Mouse (Mus musculus) MEL (cell line): Measurements from ENCODE around the gene Gm20604. TPM values are rescaled to one million over a fixed set of nuclear protein-coding genes. Genes with fewer than 3 reads are reported as not detected.
A peak's percentile ranks its signal among the peaks of the same experiment; 100 is the strongest.

ENCODE experiments used
- DNase-seq: peaks from one replicate; pipeline ENCODE4 v3.0.0; 2011; ENCODE audit warnings: low read depth, low spot score
- H3K27ac ChIP-seq: 2 replicates; pipeline ENCODE4 v1.5.1; 2012; ENCODE audit warnings: low read depth, mild to moderate bottlenecking, control low read depth, low read length, moderate library complexity; ENCODE audit not compliant: control insufficient read depth
- H3K27me3 ChIP-seq, 2 experiments: fragments of 150-350 bp in 1 of 2; sonication (generic) in 1 of 2; 2 replicates each; pipeline ENCODE4 v1.6.1; 2012; ENCODE audit warnings: low read length in 2 of 2, mild to moderate bottlenecking in 2 of 2, improper control_type of control experiment in 1 of 2, moderate library complexity in 1 of 2; ENCODE audit not compliant: insufficient read depth in 2 of 2, control insufficient read depth in 1 of 2
- H3K36me3 ChIP-seq, 2 experiments: 2 replicates each; pipeline ENCODE4 v1.6.1; 2012 to 2014; ENCODE audit warnings: low read length in 2 of 2, improper control_type of control experiment in 1 of 2, inconsistent platforms in 1 of 2, mild to moderate bottlenecking in 1 of 2; ENCODE audit not compliant: insufficient read depth in 2 of 2, control insufficient read depth in 1 of 2
- H3K4me1 ChIP-seq, 2 experiments: fragments of 150-350 bp in 1 of 2; sonication (generic) in 1 of 2; 2 replicates each; pipeline ENCODE4 v1.6.1; 2012; ENCODE audit warnings: low read length in 2 of 2, improper control_type of control experiment in 1 of 2, mild to moderate bottlenecking in 1 of 2; ENCODE audit not compliant: insufficient read depth in 2 of 2, control insufficient read depth in 1 of 2
- H3K4me3 ChIP-seq, 2 experiments: fragments of 150-350 bp in 1 of 2; sonication (generic) in 1 of 2; 2 replicates each; pipeline ENCODE4 v1.5.1; 2012; ENCODE audit warnings: low read depth in 2 of 2, low read length in 2 of 2, mild to moderate bottlenecking in 2 of 2, moderate library complexity in 2 of 2, control low read depth in 1 of 2, improper control_type of control experiment in 1 of 2; ENCODE audit not compliant: control insufficient read depth in 1 of 2, insufficient read depth in 1 of 2
- H3K79me2 ChIP-seq: 2 replicates; pipeline ENCODE4 v1.6.1; 2012; ENCODE audit warnings: mild to moderate bottlenecking, low read length, moderate library complexity; ENCODE audit not compliant: control insufficient read depth, poor library complexity, insufficient read depth
- H3K9ac ChIP-seq: 2 replicates; pipeline ENCODE4 v1.6.1; 2012; ENCODE audit warnings: low read depth, mild to moderate bottlenecking, control low read depth, low read length, moderate library complexity; ENCODE audit not compliant: control insufficient read depth, poor library complexity, severe bottlenecking
- H3K9me3 ChIP-seq: fragments of 150-350 bp; sonication (generic); replicated peaks from 2 replicates; pipeline ENCODE4 v1.6.1; 2012; ENCODE audit warnings: mild to moderate bottlenecking, low read length, improper control_type of control experiment, moderate library complexity; ENCODE audit not compliant: insufficient read depth
- BHLHE40 ChIP-seq: IDR thresholded peaks from 2 replicates; pipeline ENCODE4 v1.6.1; 2012; ENCODE audit warnings: low read depth, mild to moderate bottlenecking, inconsistent platforms, low read length, improper control_type of control experiment, borderline replicate concordance
- CHD1 ChIP-seq: IDR thresholded peaks from 2 replicates; pipeline ENCODE4 v1.6.1; 2012; ENCODE audit warnings: low read depth, mild to moderate bottlenecking, inconsistent platforms, low read length, improper control_type of control experiment
- CTCF ChIP-seq, 3 experiments: IDR thresholded peaks in 2 of 3; conservative IDR thresholded peaks in 1 of 3; 2 replicates each; pipeline ENCODE4 v1.5.1; 2011 to 2012; ENCODE audit warnings: low read length in 3 of 3, low read depth in 2 of 3, mild to moderate bottlenecking in 2 of 3, improper control_type of control experiment in 1 of 3, inconsistent platforms in 1 of 3, mixed read lengths in 1 of 3, moderate library complexity in 1 of 3; ENCODE audit not compliant: control insufficient read depth in 1 of 3, insufficient read depth in 1 of 3, poor library complexity in 1 of 3, severe bottlenecking in 1 of 3
- E2F4 ChIP-seq: IDR thresholded peaks from 2 replicates; pipeline ENCODE4 v1.6.1; 2011; ENCODE audit warnings: low read depth, low read length, improper control_type of control experiment, borderline replicate concordance
- EP300 ChIP-seq, 2 experiments: IDR thresholded peaks; 2 replicates each; pipeline ENCODE4 v1.6.1; 2011; ENCODE audit warnings: improper control_type of control experiment in 2 of 2, low read length in 2 of 2, low read depth in 1 of 2, mild to moderate bottlenecking in 1 of 2
- ETS1 ChIP-seq: IDR thresholded peaks from 2 replicates; pipeline ENCODE4 v1.6.1; 2012; ENCODE audit warnings: low read depth, mild to moderate bottlenecking, inconsistent platforms, low read length, improper control_type of control experiment, moderate library complexity
- GABPA ChIP-seq: IDR thresholded peaks from 2 replicates; pipeline ENCODE4 v1.6.1; 2012; ENCODE audit warnings: low read depth, mild to moderate bottlenecking, inconsistent platforms, low read length, improper control_type of control experiment, moderate library complexity
- GATA1 ChIP-seq: IDR thresholded peaks from 2 replicates; pipeline ENCODE4 v1.6.1; 2011; ENCODE audit warnings: low read depth, low read length, improper control_type of control experiment
- KAT2A ChIP-seq: conservative IDR thresholded peaks from 2 replicates; pipeline ENCODE4 v1.6.1; 2012; ENCODE audit warnings: low read depth, low read length, improper control_type of control experiment, inconsistent platforms
- MAX ChIP-seq: IDR thresholded peaks from 2 replicates; pipeline ENCODE4 v1.6.1; 2011; ENCODE audit warnings: low read length, improper control_type of control experiment
- MAZ ChIP-seq: IDR thresholded peaks from 2 replicates; pipeline ENCODE4 v1.6.1; 2012; ENCODE audit warnings: low read depth, mild to moderate bottlenecking, inconsistent platforms, low read length, improper control_type of control experiment
- MEF2A ChIP-seq: IDR thresholded peaks from 2 replicates; pipeline ENCODE4 v1.6.1; 2014; ENCODE audit warnings: low read depth, mild to moderate bottlenecking, inconsistent platforms, low read length, improper control_type of control experiment; ENCODE audit not compliant: poor library complexity, insufficient replicate concordance, severe bottlenecking; ENCODE audit errors: extremely low read depth
- MXI1 ChIP-seq: IDR thresholded peaks from 2 replicates; pipeline ENCODE4 v1.6.1; 2011; ENCODE audit warnings: mild to moderate bottlenecking, low read depth, low read length, improper control_type of control experiment
- MYB ChIP-seq: IDR thresholded peaks from 2 replicates; pipeline ENCODE4 v1.6.1; 2011; ENCODE audit warnings: mild to moderate bottlenecking, low read depth, low read length, improper control_type of control experiment
- MYC ChIP-seq: IDR thresholded peaks from 2 replicates; pipeline ENCODE4 v1.6.1; 2011; ENCODE audit warnings: low read depth, mild to moderate bottlenecking, low read length, improper control_type of control experiment, moderate library complexity
- NRF1 ChIP-seq: IDR thresholded peaks from 2 replicates; pipeline ENCODE4 v1.6.1; 2014; ENCODE audit warnings: low read depth, mild to moderate bottlenecking, inconsistent platforms, low read length, improper control_type of control experiment, moderate library complexity; ENCODE audit not compliant: poor library complexity, insufficient read depth, severe bottlenecking
- POLR2AphosphoS2 ChIP-seq: IDR thresholded peaks from 2 replicates; pipeline ENCODE4 v1.6.1; 2011; ENCODE audit warnings: low read length, improper control_type of control experiment
- RAD21 ChIP-seq: IDR thresholded peaks from 2 replicates; pipeline ENCODE4 v1.6.1; 2011; ENCODE audit warnings: mild to moderate bottlenecking, low read depth, low read length, improper control_type of control experiment
- SMC3 ChIP-seq: IDR thresholded peaks from 2 replicates; pipeline ENCODE4 v1.6.1; 2011; ENCODE audit warnings: low read depth, low read length, improper control_type of control experiment
- TAL1 ChIP-seq: IDR thresholded peaks from 2 replicates; pipeline ENCODE4 v1.6.1; 2012; ENCODE audit warnings: mild to moderate bottlenecking, inconsistent platforms, low read length, moderate library complexity, mixed read lengths
- TCF12 ChIP-seq: IDR thresholded peaks from 2 replicates; pipeline ENCODE4 v1.6.1; 2014; ENCODE audit warnings: low read depth, mild to moderate bottlenecking, inconsistent platforms, low read length, improper control_type of control experiment, moderate library complexity
- UBTF ChIP-seq: IDR thresholded peaks from 2 replicates; pipeline ENCODE4 v1.6.1; 2012; ENCODE audit warnings: low read depth, mild to moderate bottlenecking, inconsistent platforms, low read length, improper control_type of control experiment, moderate library complexity, borderline replicate concordance; ENCODE audit not compliant: insufficient read depth
- USF1 ChIP-seq: IDR thresholded peaks from 2 replicates; pipeline ENCODE4 v1.6.1; 2014; ENCODE audit warnings: low read depth, mild to moderate bottlenecking, inconsistent platforms, low read length, improper control_type of control experiment, moderate library complexity
- USF2 ChIP-seq, 2 experiments: IDR thresholded peaks; 2 replicates each; pipeline ENCODE4 v1.6.1; 2011 to 2012; ENCODE audit warnings: improper control_type of control experiment in 2 of 2, low read length in 2 of 2, borderline replicate concordance in 1 of 2, inconsistent platforms in 1 of 2, low read depth in 1 of 2, mild to moderate bottlenecking in 1 of 2; ENCODE audit not compliant: insufficient read depth in 1 of 2
- ZC3H11A ChIP-seq: IDR thresholded peaks from 2 replicates; pipeline ENCODE4 v1.6.1; 2012; ENCODE audit warnings: low read depth, mild to moderate bottlenecking, inconsistent platforms, low read length, improper control_type of control experiment
- ZKSCAN1 ChIP-seq: IDR thresholded peaks from 2 replicates; pipeline ENCODE4 v1.6.1; 2012; ENCODE audit warnings: low read depth, mild to moderate bottlenecking, inconsistent platforms, low read length, improper control_type of control experiment, moderate library complexity
- ZMIZ1 ChIP-seq: IDR thresholded peaks from 2 replicates; pipeline ENCODE4 v1.6.1; 2012; ENCODE audit warnings: low read depth, mild to moderate bottlenecking, inconsistent platforms, low read length, improper control_type of control experiment, moderate library complexity
- polyA plus RNA-seq, 2 experiments: library from polyadenylated mRNA; stranded (reverse) in 1 of 2; unstranded in 1 of 2; fragments of >175 nt in 1 of 2; fragments of >200 nt in 1 of 2; gene quantifications; 2 replicates each; pipeline versions ENCODE4 v1.2.1 to v1.2.4; 2012; ENCODE audit warnings: low replicate concordance in 2 of 2, low read depth in 1 of 2; ENCODE audit not compliant: insufficient read length in 2 of 2, insufficient read depth in 1 of 2, missing spikeins in 1 of 2
- total RNA-seq: library from RNA; depleted of rRNA; stranded (reverse); fragments of 300-350 nt; gene quantifications from 2 replicates; pipeline ENCODE4 v1.2.3, GENCODE M21; 2012

Gm20604 gene
- total and polyA plus RNA-seq, 3 experiments = 7.9 to 8.8 TPM; not detected in 1

DNA sequence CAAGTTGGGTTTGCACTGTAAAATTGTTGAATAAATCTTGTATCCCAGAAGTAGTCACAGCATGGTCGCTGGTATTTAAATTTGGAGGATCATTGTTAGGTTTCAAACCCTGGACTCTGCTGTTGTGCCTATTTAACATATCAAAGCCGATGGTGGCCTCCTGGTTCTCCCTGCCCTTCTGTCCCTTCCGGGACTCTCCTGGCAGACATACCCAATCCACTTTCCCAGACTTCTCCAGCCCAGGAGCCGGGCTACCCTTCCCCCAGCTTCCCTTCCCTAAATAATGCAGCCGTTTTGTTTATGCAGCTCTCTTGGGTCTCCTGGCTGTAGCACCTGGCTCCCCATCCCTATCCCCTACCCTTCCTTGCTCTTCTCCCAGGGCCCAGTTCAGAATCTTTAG is 464 bp upstream of the Gm20604 start:
- DNase-seq = no peak
- H3K4me1 ChIP-seq = peaks cover 0 to 11% of the 10 kb centered on the region in 2 experiments; a peak in 2 of 4 replicates
- peaks cover 52% of the 10 kb centered on the region for H3K79me2 ChIP-seq
- H3K9ac ChIP-seq = peak overlapping the region; percentile 87
- H3K9me3 ChIP-seq = no peaks in the 10 kb centered on the region
- TF ChIP-seq USF2 (IDR thresholded peaks at IDR 0.05; ENCODE audit: borderline replicate concordance in 1 of 2, insufficient read depth in 1 of 2, low read depth in 1 of 2, low read length in 2 of 2) (no peak), EP300 (IDR thresholded peaks at IDR 0.05; ENCODE audit: low read depth in 1 of 2, low read length in 2 of 2) (no peak), TCF12 (no peak), MAZ (no peak), MXI1 (no peak), BHLHE40 (no peak), RAD21 (no peak), KAT2A (no peak), NRF1 (no peak), GATA1 (no peak)
- TF ChIP-seq, all 39 proteins: peak for 0
- Histone ChIP-seq H3K27me3 (no peaks in the 10 kb centered on the region), H3K4me3 (peak overlapping the region; percentile 71 to 94), H3K27ac (0 out of 2 replicates have a peak overlapping the region, but pooled peaks have one; percentile 52), H3K36me3 (peaks cover 8 to 33% of the 10 kb centered on the region in 2 experiments)

GRCm38 (mm10) chr12:102757689-102758402 is 626 bp downstream of the Gm20604 start, which contains the start of the genes Gm28051, Gon7 and Ubr7:
Gene Gm28051 (minus strand): TSS chr12:102757765.
Gene Gon7 (minus strand): TSS chr12:102757803.
Gene Ubr7 (plus strand): TSS chr12:102757967.
- Histone ChIP-seq H3K27me3 (no peaks in the 10 kb centered on the region), H3K9me3 (no peaks in the 10 kb centered on the region), H3K9ac (peak within 1 kb of the TSS; percentile 87), H3K36me3 (peaks cover 7 to 33% of the 10 kb centered on the region in 2 experiments), H3K4me3 (peak within 1 kb of the TSS; percentile 85 to 94), H3K79me2 (peaks cover 55% of the 10 kb centered on the region), H3K4me1 (peaks cover 0 to 11% of the 10 kb centered on the region in 2 experiments; a peak in 2 of 4 replicates), H3K27ac (peak within 1 kb of the TSS; percentile 69)
- DNase-seq = peak; percentile 98
- no peak for TF ChIP-seq USF2 (IDR thresholded peaks at IDR 0.05; ENCODE audit: borderline replicate concordance in 1 of 2, insufficient read depth in 1 of 2, low read depth in 1 of 2, low read length in 2 of 2)
- TF ChIP-seq ETS1 = 0 out of 2 replicates have a peak, but pooled peaks have one; percentile 14
- TF ChIP-seq POLR2AphosphoS2 = peak; percentile 66; the same call in 1 of the 2 replicates
- TF ChIP-seq BHLHE40 = no peak
- TF ChIP-seq ZKSCAN1 = no peak
- TF ChIP-seq CTCF (IDR thresholded peaks at IDR 0.05 in 2 of 3, conservative IDR thresholded peaks at IDR 0.05 in 1 of 3; ENCODE audit: control insufficient read depth in 1 of 3, insufficient read depth in 1 of 3, low read depth in 2 of 3, low read length in 3 of 3, poor library complexity in 1 of 3, severe bottlenecking in 1 of 3) = no peak
- no peak for TF ChIP-seq UBTF
- TF ChIP-seq ZC3H11A = no peak
- no peak for TF ChIP-seq RAD21
- no peak for TF ChIP-seq MYB
- TF ChIP-seq ZMIZ1 = 0 out of 2 replicates have a peak, but pooled peaks have one; percentile 24
- 0 out of 2 replicates have a peak, but pooled peaks have one; percentile 31 for TF ChIP-seq MAX
- TF ChIP-seq MEF2A = no peak
- TF ChIP-seq SMC3 = no peak
- TF ChIP-seq TAL1 = no peak
- no peak for TF ChIP-seq GABPA
- TF ChIP-seq GATA1 = no peak
- no peak for TF ChIP-seq CHD1
- no peak for TF ChIP-seq MYC
- TF ChIP-seq USF1 = no peak
- peak; percentile 80; the same call in 1 of the 2 replicates for TF ChIP-seq E2F4
- TF ChIP-seq TCF12 = no peak; the same call in 1 of the 2 replicates
- TF ChIP-seq KAT2A = peak; percentile 77; the same call in 1 of the 2 replicates
